Mouse (Mus musculus): Measurements from ENCODE around the gene Tbce.

DNA sequence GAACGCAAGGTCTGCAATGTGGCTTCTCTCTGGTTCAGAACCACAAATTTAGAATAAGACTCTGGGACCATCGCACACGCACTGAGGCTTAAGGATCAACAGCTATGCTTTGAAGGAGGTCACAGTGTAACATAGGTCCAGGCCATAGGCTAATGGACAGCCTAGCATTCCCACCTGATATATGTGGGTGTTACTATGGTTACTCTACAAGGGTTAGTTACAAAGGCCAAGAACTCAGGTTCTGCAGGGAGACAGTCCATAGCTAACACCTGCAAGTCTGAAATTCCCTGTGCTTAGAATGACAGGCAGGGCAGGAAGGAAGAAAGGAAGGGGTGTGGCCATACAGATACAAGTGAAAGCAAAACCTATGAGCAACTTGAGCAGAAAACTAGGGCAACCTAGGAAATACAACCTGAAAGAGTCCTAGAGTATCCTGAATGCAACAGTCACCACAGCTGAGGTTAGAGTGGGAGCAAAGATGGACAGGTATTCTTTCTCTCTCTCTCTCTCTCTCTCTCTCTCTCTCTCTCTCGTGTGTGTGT is 27.9 kb downstream of the Tbce start:
- TF ChIP-seq CTCF (IDR thresholded peaks at IDR 0.05; ENCODE audit: control insufficient read depth, insufficient read depth, insufficient replicate concordance, low read depth, low read length) (no peak), POLR2A (IDR thresholded peaks at IDR 0.05; ENCODE audit: control insufficient read depth, low read depth, low read length) (no peak)

Data from testis, adult 2 months (tissue).